Mouse (Mus musculus) cerebellum, postnatal 25 days (tissue): ENCODE measurements around the gene Bgn.

Source experiments
- DNase-seq, 2 experiments: peaks; one replicate each; pipeline ENCODE4 v3.0.0; 2021; ENCODE audit warnings: mixed read lengths in 2 of 2

The Bgn gene

GRCm38 (mm10) chrX:73483484-73483810, at the start of gene Bgn:
Gene Bgn, plus strand, starts transcription at chrX:73483602.
- DNase-seq: no peak

GRCm38 (mm10) chrX:73435252-73435651, 48.1 kb upstream of the Bgn start, which contains the start of gene Trex2:
Gene Trex2, minus strand, starts transcription at chrX:73435344.
- no peak for DNase-seq

- DNase-seq: no peak
These were observed 42.0 kb upstream of the Bgn start for GRCm38 (mm10) chrX:73441428-73441827.

- peak; percentile 74 to 86 for DNase-seq
These were observed 31.5 kb upstream of the Bgn start for GRCm38 (mm10) chrX:73451949-73452348.

- peak; percentile 85 to 90 for DNase-seq
These were observed 24.5 kb upstream of the Bgn start, which contains the start of gene Haus7 for GRCm38 (mm10) chrX:73458877-73459392. Gene Haus7, minus strand, starts transcription at chrX:73459044.

GRCm38 (mm10) chrX:73460792-73461191, 22.6 kb upstream of the Bgn start:
- DNase-seq: no peak

GRCm38 (mm10) chrX:73465483-73466186, 17.8 kb upstream of the Bgn start:
- DNase-seq: no peak

GRCm38 (mm10) chrX:73467446-73468241, 15.8 kb upstream of the Bgn start:
- DNase-seq: no peak

- DNase-seq: no peak
These were observed 15.1 kb upstream of the Bgn start for GRCm38 (mm10) chrX:73468330-73468729.

- DNase-seq: no peak
These were observed 14.7 kb upstream of the Bgn start for GRCm38 (mm10) chrX:73468752-73469151.

- DNase-seq: no peak
These were observed 11.6 kb upstream of the Bgn start for GRCm38 (mm10) chrX:73471764-73472163.

GRCm38 (mm10) chrX:73474340-73475165, 8.8 kb upstream of the Bgn start:
- DNase-seq: no peak

GRCm38 (mm10) chrX:73475658-73476256, 7.6 kb upstream of the Bgn start:
- no peak for DNase-seq

GRCm38 (mm10) chrX:73476621-73477020, 6.8 kb upstream of the Bgn start:
- DNase-seq: no peak

GRCm38 (mm10) chrX:73477500-73477899, 5.9 kb upstream of the Bgn start:
- DNase-seq: no peak

GRCm38 (mm10) chrX:73479656-73480055, 3.7 kb upstream of the Bgn start:
- no peak for DNase-seq

- DNase-seq: no peak
These were observed 3.1 kb upstream of the Bgn start for GRCm38 (mm10) chrX:73480334-73480733.

- no peak for DNase-seq
These were observed 539 bp upstream of the Bgn start for GRCm38 (mm10) chrX:73482643-73483483.

- DNase-seq: no peak
These were observed 674 bp downstream of the Bgn start for GRCm38 (mm10) chrX:73484076-73484475.

GRCm38 (mm10) chrX:73484870-73485269, 1.5 kb downstream of the Bgn start:
- DNase-seq: no peak

- no peak for DNase-seq
These were observed 3.5 kb downstream of the Bgn start for GRCm38 (mm10) chrX:73486920-73487319.

GRCm38 (mm10) chrX:73490186-73490585, 6.8 kb downstream of the Bgn start:
- no peak for DNase-seq
